Mouse (Mus musculus) left cerebral cortex, adult 11 months (tissue): ENCODE data around the gene Odam.

ENCODE experiments used
- DNase-seq: peaks from one replicate; pipeline ENCODE4 v3.0.0; 2022; ENCODE audit warnings: low spot score

The Odam gene

GRCm38 (mm10) chr5:87884729-87885128, at the start of gene Odam:
Gene Odam, plus strand, starts transcription at chr5:87885029.
- DNase-seq = no peak

GRCm38 (mm10) chr5:87855136-87855716, 29.6 kb upstream of the Odam start:
- no peak for DNase-seq

GRCm38 (mm10) chr5:87870084-87870483, 14.7 kb upstream of the Odam start:
- DNase-seq = no peak

GRCm38 (mm10) chr5:87871423-87871822, 13.4 kb upstream of the Odam start:
- no peak for DNase-seq

- no peak for DNase-seq
Observed at GRCm38 (mm10) chr5:87925372-87925771, 40.5 kb downstream of the Odam start, which contains the start of gene Csn3. Gene Csn3, plus strand, starts transcription at chr5:87925579.

- no peak for DNase-seq
Observed at GRCm38 (mm10) chr5:87931603-87932002, 46.8 kb downstream of the Odam start.

- DNase-seq = no peak
Observed at GRCm38 (mm10) chr5:87940752-87941151, 55.9 kb downstream of the Odam start.

GRCm38 (mm10) chr5:87942515-87942914, 57.7 kb downstream of the Odam start:
- DNase-seq = no peak
